Mouse (Mus musculus): ENCODE measurements at regions not wholly inside any gene's neighbourhood (a gene's known extent, or its start where the extent isn't known, plus 50 kb on each side); places are given as distances from the start of the nearest gene placed in this dataset.

- DNase-seq (ENCODE audit: low read depth, low spot score) = peak; percentile 82
Observed at GRCm38 (mm10) chr17:45889451-45889850, 142.7 kb downstream of the Vegfa start.

DNA sequence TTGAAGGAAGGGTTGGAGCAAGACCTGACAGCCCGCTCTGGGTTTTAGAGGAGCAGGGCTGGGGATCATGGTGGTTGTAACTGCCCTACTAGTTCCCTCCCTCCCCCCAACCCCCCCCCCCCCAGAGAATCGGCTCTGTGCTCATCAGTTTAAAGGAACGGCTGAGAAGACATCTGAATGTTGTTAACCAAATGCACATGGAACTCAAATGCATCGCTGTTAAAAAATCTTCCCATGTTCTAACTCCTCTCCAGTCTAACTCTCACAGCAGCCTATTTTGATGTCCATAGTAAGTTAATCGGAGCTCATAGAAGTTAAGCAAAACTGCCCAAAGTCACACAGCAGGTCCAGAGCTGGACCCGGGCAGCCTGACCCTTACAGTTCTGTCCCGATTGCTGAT is 143.1 kb downstream of the Vegfa start:
- no peak for DNase-seq (ENCODE audit: low read depth, low spot score)

DNA sequence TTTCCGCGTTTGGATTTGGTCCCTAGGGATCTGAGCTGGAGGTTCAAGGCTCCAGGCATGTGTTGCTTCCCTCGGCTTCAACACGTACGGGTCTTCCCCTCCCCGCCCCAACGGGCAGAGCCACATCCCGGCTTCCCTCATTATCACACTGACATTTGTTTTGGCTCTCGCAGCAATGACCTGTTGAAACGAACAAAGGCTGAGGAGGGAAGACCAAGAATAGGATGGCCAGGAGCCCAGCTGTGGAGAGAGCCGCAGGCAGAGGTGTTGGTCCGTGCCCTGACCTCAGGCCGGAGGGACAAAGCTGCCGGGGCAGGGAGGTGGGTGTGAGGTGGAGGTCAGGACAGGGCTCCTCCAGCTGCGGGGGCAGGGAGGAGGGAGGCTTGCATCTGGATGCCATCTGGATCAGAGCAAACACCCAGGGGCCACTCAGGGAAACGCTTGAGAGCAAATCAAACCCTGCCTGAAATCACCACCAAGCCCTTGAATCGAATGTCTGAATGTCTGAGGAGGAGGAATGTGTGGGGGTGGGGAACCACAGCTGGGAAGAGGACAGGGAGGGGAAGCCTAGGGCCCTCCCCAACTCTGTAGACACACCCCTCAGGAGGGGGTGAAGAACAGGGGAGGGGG is 145.6 kb downstream of the Vegfa start:
- peak; percentile 40 for DNase-seq (ENCODE audit: low read depth, low spot score)

DNA sequence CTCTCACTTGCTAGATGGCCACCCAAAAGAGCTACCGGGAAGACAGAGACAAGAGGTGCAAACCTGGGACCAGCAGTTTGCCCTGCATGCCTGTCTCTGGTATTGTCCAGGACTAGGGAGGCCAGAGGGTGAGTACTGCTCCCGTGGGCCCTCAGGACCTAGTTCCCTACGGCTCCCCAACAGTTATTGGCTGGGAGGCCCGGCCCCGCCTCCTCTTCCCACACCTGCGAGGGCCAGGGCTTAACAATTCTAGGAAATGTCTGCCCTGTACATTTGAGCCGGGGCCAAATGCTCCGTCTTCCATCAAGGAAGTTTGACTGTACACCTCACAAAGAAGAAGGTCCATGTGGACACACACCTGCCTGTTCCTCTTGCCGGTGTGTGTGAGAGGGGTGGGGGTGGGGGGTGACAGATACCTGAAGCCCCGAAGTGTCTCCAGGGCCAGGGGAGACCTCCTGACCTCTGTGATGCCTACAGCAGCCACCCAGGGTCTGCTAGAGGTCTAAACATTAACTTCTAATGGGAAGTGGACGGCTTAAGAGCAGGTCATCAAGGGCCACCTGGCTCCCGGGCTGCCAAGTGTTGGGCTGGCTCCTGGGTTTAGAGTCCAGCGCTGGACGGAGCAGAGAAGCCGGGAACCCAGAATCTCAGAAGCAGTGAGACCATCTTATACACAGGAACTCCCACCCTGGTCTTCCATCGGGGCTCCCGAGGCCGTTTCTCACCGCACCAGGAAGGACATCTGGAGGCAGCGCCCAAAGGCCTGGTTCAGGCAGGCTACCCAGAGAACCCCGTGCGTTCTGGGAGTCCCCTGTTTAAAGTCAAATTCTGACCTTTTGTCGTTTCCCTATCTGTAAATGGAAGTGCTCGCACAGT is 146.5 kb downstream of the Vegfa start:
- DNase-seq (ENCODE audit: low read depth, low spot score) = no peak

- no peak for DNase-seq (ENCODE audit: low read depth, low spot score)
Observed at GRCm38 (mm10) chr17:45884021-45884722, 148.0 kb downstream of the Vegfa start.

- DNase-seq (ENCODE audit: low read depth, low spot score) = no peak
Observed at GRCm38 (mm10) chr17:45882682-45883081, 149.0 kb upstream of the 1600014C23Rik start.

GRCm38 (mm10) chr17:45881284-45881683 is 147.6 kb upstream of the 1600014C23Rik start:
- no peak for DNase-seq (ENCODE audit: low read depth, low spot score)

DNA sequence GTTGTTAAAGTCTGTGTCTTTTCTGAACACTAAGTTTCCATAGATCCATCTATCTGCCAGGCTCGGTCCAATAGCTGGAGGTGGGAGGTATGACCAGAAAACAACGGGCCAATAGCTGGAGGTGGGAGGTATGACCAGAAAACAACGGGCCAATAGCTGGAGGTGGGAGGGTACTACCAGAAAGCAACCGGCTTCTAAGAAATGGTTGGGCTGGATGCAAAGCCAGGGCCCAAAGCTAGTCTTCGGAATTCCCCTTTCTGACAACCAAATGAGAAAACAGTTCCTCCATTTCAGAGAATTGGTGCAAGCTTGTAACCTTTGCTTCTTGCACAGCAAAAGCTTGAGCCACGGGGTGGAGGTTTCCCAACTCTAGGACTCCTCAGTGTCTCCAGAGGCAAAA is 147.1 kb upstream of the 1600014C23Rik start:
- no peak for DNase-seq (ENCODE audit: low read depth, low spot score)

DNA sequence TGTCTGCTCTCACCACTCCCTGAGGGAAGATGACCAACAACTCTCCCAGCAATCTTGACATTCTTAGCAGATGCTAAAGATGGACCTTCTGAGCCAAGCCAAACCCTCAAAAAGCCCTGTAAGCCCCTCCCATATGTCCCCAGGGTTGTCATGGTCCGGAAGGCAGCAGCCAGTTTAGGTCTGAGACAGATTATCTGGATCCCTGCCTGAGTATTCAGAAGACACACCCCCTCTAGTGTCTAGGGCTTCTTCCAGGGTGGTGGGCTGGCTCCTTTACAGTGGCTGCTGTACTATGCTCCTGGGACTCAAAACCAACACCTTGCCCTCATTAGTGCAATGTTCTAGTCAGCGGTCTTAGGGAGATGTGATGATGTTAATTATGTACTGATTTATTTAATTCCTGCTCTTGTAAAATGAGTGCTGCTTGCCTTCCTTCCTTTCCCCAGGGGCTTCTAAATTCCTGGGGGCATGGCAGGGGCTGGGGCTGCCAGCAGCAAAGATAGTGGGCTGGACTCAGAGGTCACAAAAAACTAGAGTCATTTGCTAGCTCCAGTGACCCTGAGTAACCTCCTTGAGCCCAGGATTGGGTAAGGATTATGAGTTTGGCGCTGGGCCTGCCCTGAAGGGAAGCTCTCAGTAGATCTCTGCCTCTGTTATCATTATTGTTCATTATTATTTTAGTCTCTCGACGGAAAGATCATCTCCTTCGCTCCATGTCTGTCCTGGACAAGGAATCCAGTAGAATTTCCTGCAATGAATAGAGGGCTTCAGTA is 146.0 kb upstream of the 1600014C23Rik start:
- no peak for DNase-seq (ENCODE audit: low read depth, low spot score)

GRCm38 (mm10) chr17:45878394-45878793 is 144.8 kb upstream of the 1600014C23Rik start:
- DNase-seq (ENCODE audit: low read depth, low spot score) = no peak

DNA sequence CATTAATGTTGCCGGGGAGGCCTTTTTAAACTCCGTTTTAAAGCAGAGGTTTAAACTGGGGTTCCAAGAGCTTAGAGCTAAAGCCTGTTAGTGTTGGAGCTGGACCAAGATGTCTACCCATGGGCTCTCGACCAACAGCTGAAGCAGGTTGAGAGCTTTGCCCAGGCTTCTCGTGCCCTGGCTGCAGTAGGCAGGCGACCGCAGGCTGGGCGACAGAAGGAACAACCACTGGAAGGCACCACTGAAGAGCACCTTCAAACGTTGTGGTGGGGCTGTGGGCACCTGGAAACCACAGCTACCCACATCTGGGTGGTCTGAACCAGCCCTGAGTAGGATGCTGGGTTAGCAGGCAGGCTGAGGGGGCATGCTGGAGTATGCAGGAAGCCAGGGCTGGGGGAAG is 141.7 kb upstream of the 1600014C23Rik start:
- DNase-seq (ENCODE audit: low read depth, low spot score) = no peak

GRCm38 (mm10) chr17:45873996-45874395 is 140.4 kb upstream of the 1600014C23Rik start:
- DNase-seq (ENCODE audit: low read depth, low spot score) = no peak

DNA sequence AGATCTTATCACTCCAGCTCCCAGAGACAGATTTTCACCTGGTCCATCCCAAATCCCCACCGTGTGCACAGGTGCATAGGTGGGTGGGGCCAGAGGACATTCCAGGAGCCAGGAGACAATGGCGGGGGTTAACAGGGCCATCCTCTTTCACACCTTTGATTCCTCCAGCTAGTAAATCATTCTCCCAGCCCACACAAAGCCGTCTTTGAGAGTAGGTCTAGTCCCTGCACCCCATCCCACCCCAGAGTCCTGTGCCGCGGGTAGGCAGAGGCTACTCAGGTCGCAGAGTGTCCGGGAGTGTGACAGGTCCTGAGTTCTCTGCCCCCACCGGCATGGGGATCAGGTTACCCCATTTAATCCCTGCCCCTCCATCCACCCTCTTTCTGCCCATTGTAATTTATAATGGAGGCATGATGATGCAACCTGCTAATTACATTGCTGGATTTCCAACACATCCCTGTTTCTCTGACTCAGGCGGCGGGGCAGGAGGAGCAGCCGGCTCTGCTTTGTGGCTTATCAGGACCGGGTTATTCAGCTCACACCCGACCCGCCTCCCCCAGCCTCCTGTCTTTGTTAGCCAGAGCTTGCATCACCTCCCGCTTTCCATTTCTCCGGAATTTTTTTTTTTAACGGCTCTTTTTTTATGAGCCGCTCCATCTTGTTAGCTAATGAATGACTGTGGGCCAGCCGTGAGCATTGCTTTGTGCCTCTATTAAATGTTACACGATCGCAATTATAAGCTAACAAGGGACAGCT is 139.7 kb upstream of the 1600014C23Rik start:
- DNase-seq (ENCODE audit: low read depth, low spot score) = no peak

- DNase-seq (ENCODE audit: low read depth, low spot score) = no peak
Observed at GRCm38 (mm10) chr17:45871666-45872653, 138.3 kb upstream of the 1600014C23Rik start.

DNA sequence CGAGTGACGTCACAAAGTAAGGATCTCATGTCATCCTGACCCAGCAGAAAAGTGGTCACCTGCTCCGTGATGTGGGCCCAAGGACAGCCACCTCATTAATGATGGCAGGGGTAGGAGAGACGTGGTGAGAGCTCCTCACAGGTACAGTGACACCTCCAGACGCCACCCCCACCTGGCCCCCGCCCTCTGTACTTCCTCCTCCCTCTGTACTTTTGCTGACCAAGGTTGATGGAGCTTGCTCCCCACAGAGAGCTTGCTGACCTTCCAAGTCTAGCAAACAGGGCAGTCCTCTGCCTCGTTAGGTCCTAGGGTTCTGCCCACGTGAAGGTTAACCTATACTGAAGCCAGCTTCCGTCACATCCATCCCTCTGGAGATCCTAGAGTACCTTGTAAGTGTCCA is 137.4 kb upstream of the 1600014C23Rik start:
- DNase-seq (ENCODE audit: low read depth, low spot score) = no peak

- DNase-seq (ENCODE audit: low read depth, low spot score) = peak; percentile 37
Observed at GRCm38 (mm10) chr17:45869014-45869968, 135.6 kb upstream of the 1600014C23Rik start.

DNA sequence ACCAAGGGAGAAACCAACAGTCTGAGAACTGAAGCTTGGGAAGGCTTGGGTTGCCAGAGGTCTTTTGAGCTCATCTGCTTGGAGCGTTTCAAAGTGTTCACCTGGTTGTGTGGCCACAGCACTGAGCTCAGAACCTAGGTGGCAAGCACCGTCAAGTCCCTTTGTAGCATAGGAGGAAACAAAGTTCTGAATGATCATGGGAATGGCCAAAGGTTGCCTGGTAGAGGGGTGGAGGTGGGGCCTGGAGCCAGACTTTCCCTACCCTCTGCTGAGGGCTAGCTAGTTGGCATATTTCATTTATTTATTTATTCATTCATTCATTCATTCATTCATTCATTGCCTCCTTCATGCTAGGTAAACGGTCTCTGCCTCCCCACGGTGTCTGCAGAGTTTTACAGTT is 134.9 kb upstream of the 1600014C23Rik start:
- DNase-seq (ENCODE audit: low read depth, low spot score) = no peak

GRCm38 (mm10) chr17:45867727-45868126 is 134.1 kb upstream of the 1600014C23Rik start:
- peak; percentile 53 for DNase-seq (ENCODE audit: low read depth, low spot score)

Measured in skeletal muscle tissue, adult 2 months (tissue).